25 mouse cellular contexts compared by ENCODE assay signal in genomic region chr7:130946303-130946702, GRCm38 (mm10). TPM values are rescaled to one million over a fixed set of nuclear protein-coding genes. Genes with fewer than 3 reads are reported as not detected.
A peak's percentile ranks its signal among the peaks of the same experiment; 100 is the strongest.
DNase-seq lines count a peak whose midpoint lies in the region.
"Had no signal": no experiment of that assay in that cellular context is flagged by ENCODE, and none has a peak within 500 bp of the region (broad histone marks: within the 10 kb centered on the region; RNA-seq: fewer than 3 reads in every experiment).

No protein-coding gene starts in this region.

- peak; percentile 48 for DNase-seq in heart, embryonic 10.5 days (ENCODE audit: low spot score)
- DNase-seq in heart, postnatal 25 days (ENCODE audit: low spot score) = no peak
- DNase-seq in Muller cell, postnatal 12 days (ENCODE audit: inconsistent ontology term) = peak; percentile 41
- DNase-seq in adipocyte (ENCODE audit: low spot score) = peak; percentile 11
- DNase-seq in retina, postnatal 1 day = no peak
- DNase-seq in thymus, postnatal 4 days = no peak
- DNase-seq in spleen, postnatal 36 days (ENCODE audit: low spot score in 2 of 2) = no peak
- DNase-seq: adrenal gland, postnatal 14 days; cerebellum, adult 11-12 months; cerebellum, adult 9-11 months; gastrocnemius, postnatal 10 days; heart, postnatal 10 days; kidney, adult 18-20 months; kidney, postnatal 25 days; lung, postnatal 36 days; thymus, postnatal 14 days had no signal

- peaks cover 2% of the 10 kb centered on the region; the same call in 1 of the 2 replicates for H3K27me3 ChIP-seq in heart, embryonic 10.5 days (ENCODE audit: insufficient read depth, poor library complexity, severe bottlenecking)
- H3K27me3 ChIP-seq: forebrain, embryonic 13.5 days; heart, embryonic 12.5 days; kidney, embryonic 15.5 days; limb, embryonic 13.5 days; lung, embryonic 15.5 days; neural tube, embryonic 13.5 days had no signal

- H3K4me3 ChIP-seq in heart, embryonic 10.5 days = no peak overlapping the region
- H3K4me3 ChIP-seq: forebrain, embryonic 13.5 days; heart, embryonic 12.5 days; kidney, embryonic 15.5 days; limb, embryonic 13.5 days; lung, embryonic 15.5 days; neural tube, embryonic 13.5 days had no signal

- H3K9me3 ChIP-seq in heart, embryonic 10.5 days = no peaks in the 10 kb centered on the region
- H3K9me3 ChIP-seq: forebrain, embryonic 13.5 days; heart, embryonic 12.5 days; kidney, embryonic 15.5 days; limb, embryonic 13.5 days; lung, embryonic 15.5 days; neural tube, embryonic 13.5 days had no signal

- no peak overlapping the region for H3K27ac ChIP-seq in heart, embryonic 10.5 days
- H3K27ac ChIP-seq: forebrain, embryonic 13.5 days; kidney, embryonic 15.5 days; limb, embryonic 13.5 days; lung, embryonic 15.5 days; neural tube, embryonic 13.5 days had no signal

- intact Hi-C loops in heart, postnatal 25 days (cut with DNase I) = no loop called here

- H3K4me1 ChIP-seq in heart, embryonic 10.5 days = peaks cover 53% of the 10 kb centered on the region
- H3K4me1 ChIP-seq: forebrain, embryonic 13.5 days had no signal

- WGBS in heart, embryonic 10.5 days = 79% methylated on average over 12 of the region's 12 CpGs

- no peaks in the 10 kb centered on the region for H3K36me3 ChIP-seq in heart, embryonic 10.5 days
- H3K36me3 ChIP-seq: G1E; heart, embryonic 12.5 days; kidney, embryonic 15.5 days; limb, embryonic 13.5 days; lung, embryonic 15.5 days; neural tube, embryonic 13.5 days had no signal

RNA-seq across cellular contexts. Expression of gene Htra1, which starts 10.4 kb away (rescaled TPM):
- 7.7 and 20.0 TPM in 2 replicates for polyA plus RNA-seq in heart, embryonic 10.5 days (2016; fragmentation: Nextera tagmentation; extraction: Ambion mirVana)
- 100 to 1,000 TPM; 122 to 142 TPM for total RNA-seq in heart, postnatal 25 days (2021)
- total RNA-seq: common myeloid progenitor, adult 5-6 weeks; G1E; megakaryocyte, adult 5-6 weeks had no signal
- polyA plus RNA-seq: G1E had no signal

Comparison
In these comparisons a context has a peak if more than half of its experiments do, and no peak if none do; other contexts are left out.
1. DNase-seq: peak in heart, embryonic 10.5 days (single experiment), Muller cell, postnatal 12 days (single experiment) and adipocyte (single experiment); none in heart, postnatal 25 days (single experiment), retina, postnatal 1 day (single experiment), thymus, postnatal 4 days (single experiment) and spleen, postnatal 36 days (0 of 2).